Mouse (Mus musculus) heart, embryonic 11.5 days (tissue): ENCODE results near the gene Rhobtb1. TPM values are rescaled to one million over a fixed set of nuclear protein-coding genes. Genes with fewer than 3 reads are reported as not detected.

ENCODE experiments used
- ATAC-seq: fragments of 200-750 bp; cut with Nextera tagmentation; replicated peaks from 2 replicates; pipeline ENCODE4 v1.8.0; 2017; ENCODE audit warnings: moderate library complexity; ENCODE audit not compliant: insufficient number of reproducible peaks, low FRiP score, low TSS enrichment
- H3K27ac ChIP-seq: fragments of 300-500 bp; sonication (generic); 2 replicates; pipeline ENCODE4 v1.5.1; 2014; ENCODE audit warnings: mild to moderate bottlenecking, low read depth, low read length
- H3K27me3 ChIP-seq: fragments of 300-500 bp; sonication (generic); 2 replicates; pipeline ENCODE4 v1.6.1; 2014; ENCODE audit warnings: mild to moderate bottlenecking, low read length, mixed read lengths; ENCODE audit not compliant: control insufficient read depth, insufficient read depth
- H3K36me3 ChIP-seq: fragments of 300-500 bp; sonication (generic); 2 replicates; pipeline ENCODE4 v1.6.1; 2014; ENCODE audit warnings: mild to moderate bottlenecking, low read length, moderate library complexity, mixed read lengths; ENCODE audit not compliant: control insufficient read depth, insufficient read depth
- H3K4me1 ChIP-seq: fragments of 300-500 bp; sonication (generic); 2 replicates; pipeline ENCODE4 v1.6.1; 2014; ENCODE audit warnings: low read length; ENCODE audit not compliant: control insufficient read depth, insufficient read depth
- H3K4me2 ChIP-seq: fragments of 300-500 bp; sonication (generic); 2 replicates; pipeline ENCODE4 v1.6.1; 2014; ENCODE audit warnings: mild to moderate bottlenecking, moderate library complexity
- H3K4me3 ChIP-seq: fragments of 300-500 bp; sonication (generic); 2 replicates; pipeline ENCODE4 v1.5.1; 2014; ENCODE audit warnings: low read depth, low read length
- H3K9ac ChIP-seq: fragments of 300-500 bp; sonication (generic); 2 replicates; pipeline ENCODE4 v1.6.1; 2014; ENCODE audit warnings: mild to moderate bottlenecking, low read depth, low read length, moderate library complexity
- H3K9me3 ChIP-seq: fragments of 300-500 bp; sonication (generic); replicated peaks from 2 replicates; pipeline ENCODE4 v1.6.1; 2016; ENCODE audit warnings: low read length; ENCODE audit not compliant: control insufficient read depth
- WGBS: fragments of 180-500 bp; shearing (Covaris S2); extraction: QIAGEN DNeasy Blood & Tissue Kit; methylation state at CpG from one replicate; pipeline ENCODE4 v1.1.7; 2014; ENCODE audit not compliant: insufficient replicate concordance; 5-methylcytosine and 5-hydroxymethylcytosine counted together
- polyA plus RNA-seq: library from polyadenylated mRNA; unstranded; fragments of >200 nt; fragmentation: Nextera tagmentation; extraction: Ambion mirVana; gene quantifications from 2 replicates; pipeline ENCODE4 v1.2.1, GENCODE M21; 2014

Rhobtb1 gene
- polyA plus RNA-seq, 1 experiment from 2014 or later = 31.1 TPM

DNA sequence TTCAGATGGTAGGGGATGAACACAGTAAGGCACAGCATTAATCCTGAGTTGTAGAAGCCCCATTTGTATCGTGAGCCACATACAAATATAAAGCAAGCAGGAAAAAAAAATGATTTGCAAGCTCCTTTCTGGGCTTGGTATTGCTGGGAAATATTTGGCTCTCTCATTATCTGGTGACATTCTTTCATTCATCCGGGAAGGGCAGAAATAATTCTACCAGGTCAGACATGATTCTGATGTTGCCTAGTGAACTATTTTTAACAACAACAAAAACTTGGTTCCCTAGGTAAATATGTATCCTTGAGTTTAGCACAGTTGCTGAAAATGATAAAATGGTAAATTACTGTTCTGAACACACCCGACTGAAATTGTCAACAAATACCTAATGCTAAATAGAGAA is 21.2 kb downstream of the Rhobtb1 start:
- no peak for ATAC-seq
- Histone ChIP-seq H3K4me2 (no peak overlapping the region), H3K36me3 (no peaks in the 10 kb centered on the region), H3K4me1 (no peaks in the 10 kb centered on the region), H3K9me3 (no peaks in the 10 kb centered on the region), H3K9ac (no peak overlapping the region), H3K4me3 (no peak overlapping the region), H3K27me3 (no peaks in the 10 kb centered on the region), H3K27ac (no peak overlapping the region)
- 71% methylated on average over 3 of the region's 3 CpGs for WGBS

DNA sequence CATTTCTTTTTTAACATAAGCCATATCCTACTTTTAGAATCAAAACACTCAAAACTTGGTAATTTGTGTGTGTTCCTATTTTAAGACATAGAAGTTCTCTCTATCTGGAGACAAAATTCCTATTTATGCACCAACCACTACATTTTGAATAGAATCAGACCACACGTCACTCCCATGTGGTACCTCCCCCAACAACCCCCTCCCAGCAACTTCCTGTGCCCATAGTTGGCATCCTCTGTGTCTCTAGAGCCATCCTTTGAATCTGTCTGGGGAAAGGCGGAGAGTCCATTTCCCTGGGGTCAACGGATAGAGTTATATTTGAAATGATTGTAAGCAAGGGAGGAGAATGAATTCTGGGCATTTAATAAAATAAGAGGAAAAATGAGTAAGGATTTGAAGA is 24.9 kb downstream of the Rhobtb1 start:
- WGBS = 64% methylated on average over 3 of the region's 3 CpGs
- ATAC-seq = no peak
- H3K9me3 ChIP-seq = 0 out of 2 replicates have a peak, but pooled peaks cover 2% of the 10 kb centered on the region

DNA sequence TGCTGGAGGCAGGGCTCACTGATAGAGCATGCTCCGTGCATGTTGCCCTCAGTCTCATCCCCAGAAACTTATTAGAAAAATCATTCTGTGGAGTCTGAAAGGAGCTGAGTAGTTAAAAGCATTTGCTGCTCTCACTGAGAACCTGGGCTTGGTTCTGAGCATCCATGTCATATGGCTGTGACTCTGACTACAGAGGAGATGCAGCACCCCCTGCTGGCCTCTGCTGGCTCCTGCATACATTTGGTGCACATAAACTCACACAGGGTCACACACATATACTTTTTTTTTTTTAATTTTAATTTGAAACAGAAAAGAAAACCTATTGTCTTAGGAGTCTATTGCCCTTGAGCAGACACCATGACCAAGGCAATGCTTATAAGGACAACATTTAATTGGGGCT is 28.1 kb downstream of the Rhobtb1 start:
- H3K4me1 ChIP-seq = no peaks in the 10 kb centered on the region
- 0 out of 2 replicates have a peak, but pooled peaks cover 2% of the 10 kb centered on the region for H3K9me3 ChIP-seq
- no peak overlapping the region for H3K27ac ChIP-seq
- ATAC-seq = no peak
- no peak overlapping the region for H3K4me3 ChIP-seq
- no peaks in the 10 kb centered on the region for H3K27me3 ChIP-seq
- H3K36me3 ChIP-seq = no peaks in the 10 kb centered on the region
- no peak overlapping the region for H3K9ac ChIP-seq
- H3K4me2 ChIP-seq = no peak overlapping the region
- 80% methylated on average over 1 of the region's 1 CpGs for WGBS

More for the DNA sequence above, 24.9 kb downstream of the Rhobtb1 start:
- Histone ChIP-seq H3K9ac (no peak overlapping the region), H3K4me1 (no peaks in the 10 kb centered on the region), H3K36me3 (no peaks in the 10 kb centered on the region), H3K4me2 (no peak overlapping the region), H3K27me3 (no peaks in the 10 kb centered on the region), H3K4me3 (no peak overlapping the region), H3K27ac (no peak overlapping the region)

DNA sequence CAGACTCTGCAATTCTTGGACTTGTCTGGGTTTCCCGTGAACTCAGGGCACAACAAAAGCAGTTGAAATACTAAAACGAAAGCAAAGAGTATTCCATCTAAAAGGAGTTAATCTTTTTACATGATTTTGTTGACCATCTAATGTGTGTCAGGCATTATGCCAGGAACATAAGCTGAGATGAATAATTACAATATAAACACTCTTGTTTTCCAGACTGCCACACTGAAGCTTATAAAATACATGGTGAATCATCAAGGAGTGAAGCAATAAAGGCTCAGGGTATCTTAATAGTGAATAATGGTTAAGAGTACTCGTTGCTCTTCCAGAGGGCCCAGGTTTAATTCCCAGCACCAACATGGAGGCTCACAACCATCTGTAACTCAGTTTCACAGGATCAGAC is 29.8 kb downstream of the Rhobtb1 start:
- WGBS = 77% methylated on average over 3 of the region's 3 CpGs
- Histone ChIP-seq H3K9ac (no peak overlapping the region), H3K9me3 (0 out of 2 replicates have a peak, but pooled peaks cover 2% of the 10 kb centered on the region), H3K36me3 (no peaks in the 10 kb centered on the region), H3K4me3 (no peak overlapping the region), H3K27ac (no peak overlapping the region), H3K4me2 (no peak overlapping the region), H3K4me1 (no peaks in the 10 kb centered on the region), H3K27me3 (no peaks in the 10 kb centered on the region)
- ATAC-seq = no peak

DNA sequence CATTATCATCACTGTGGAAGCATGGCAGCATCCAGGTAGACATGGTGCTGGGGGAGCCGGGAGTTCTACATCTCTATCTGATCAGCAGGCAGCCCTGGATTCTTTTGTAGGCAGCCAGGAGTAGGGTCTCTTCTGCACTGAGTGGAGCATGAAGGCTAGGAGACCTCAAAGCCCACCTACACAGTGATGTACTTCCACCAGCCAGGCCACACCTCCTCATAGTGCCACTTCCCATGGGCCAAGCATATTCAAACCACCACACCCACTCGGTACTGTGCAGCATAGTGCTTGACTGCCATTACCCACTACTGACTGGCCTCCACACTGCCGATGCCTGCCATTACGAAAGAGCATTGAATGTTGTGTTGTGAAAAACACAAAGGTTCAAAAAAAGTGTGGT is 33.7 kb downstream of the Rhobtb1 start:
- H3K9me3 ChIP-seq = no peaks in the 10 kb centered on the region
- no peak overlapping the region for H3K9ac ChIP-seq
- no peaks in the 10 kb centered on the region for H3K36me3 ChIP-seq
- WGBS = 85% methylated on average over 4 of the region's 4 CpGs
- H3K27ac ChIP-seq = no peak overlapping the region
- H3K4me1 ChIP-seq = no peaks in the 10 kb centered on the region
- H3K4me2 ChIP-seq = no peak overlapping the region
- H3K27me3 ChIP-seq = no peaks in the 10 kb centered on the region
- ATAC-seq = no peak
- H3K4me3 ChIP-seq = no peak overlapping the region

DNA sequence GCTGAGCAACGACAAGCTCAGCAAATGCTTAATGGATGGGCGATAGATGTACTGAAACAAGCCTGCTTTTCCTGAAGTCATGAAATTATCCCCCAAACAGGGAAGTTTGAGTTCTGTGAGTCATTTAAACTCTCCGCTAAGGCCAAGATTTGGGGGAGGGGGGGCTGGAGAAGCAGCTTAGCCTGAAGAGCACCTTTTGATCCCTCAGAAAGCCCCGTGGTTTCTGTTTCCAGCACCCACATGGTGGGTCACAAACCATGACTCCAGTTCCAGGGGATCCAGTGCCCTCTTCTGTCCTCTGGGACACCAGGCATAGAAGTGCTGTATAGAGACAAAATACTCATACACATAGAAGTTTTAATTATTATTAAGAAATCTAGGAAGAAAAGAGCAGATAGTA is 34.2 kb downstream of the Rhobtb1 start:
- Histone ChIP-seq H3K36me3 (no peaks in the 10 kb centered on the region), H3K4me3 (no peak overlapping the region), H3K4me1 (no peaks in the 10 kb centered on the region), H3K27ac (0 out of 2 replicates have a peak overlapping the region, but pooled peaks have one; percentile 41), H3K27me3 (no peaks in the 10 kb centered on the region), H3K9me3 (no peaks in the 10 kb centered on the region), H3K4me2 (no peak overlapping the region; the same call in 1 of the 2 replicates), H3K9ac (no peak overlapping the region)
- WGBS = 79% methylated on average over 4 of the region's 4 CpGs
- ATAC-seq = no peak

DNA sequence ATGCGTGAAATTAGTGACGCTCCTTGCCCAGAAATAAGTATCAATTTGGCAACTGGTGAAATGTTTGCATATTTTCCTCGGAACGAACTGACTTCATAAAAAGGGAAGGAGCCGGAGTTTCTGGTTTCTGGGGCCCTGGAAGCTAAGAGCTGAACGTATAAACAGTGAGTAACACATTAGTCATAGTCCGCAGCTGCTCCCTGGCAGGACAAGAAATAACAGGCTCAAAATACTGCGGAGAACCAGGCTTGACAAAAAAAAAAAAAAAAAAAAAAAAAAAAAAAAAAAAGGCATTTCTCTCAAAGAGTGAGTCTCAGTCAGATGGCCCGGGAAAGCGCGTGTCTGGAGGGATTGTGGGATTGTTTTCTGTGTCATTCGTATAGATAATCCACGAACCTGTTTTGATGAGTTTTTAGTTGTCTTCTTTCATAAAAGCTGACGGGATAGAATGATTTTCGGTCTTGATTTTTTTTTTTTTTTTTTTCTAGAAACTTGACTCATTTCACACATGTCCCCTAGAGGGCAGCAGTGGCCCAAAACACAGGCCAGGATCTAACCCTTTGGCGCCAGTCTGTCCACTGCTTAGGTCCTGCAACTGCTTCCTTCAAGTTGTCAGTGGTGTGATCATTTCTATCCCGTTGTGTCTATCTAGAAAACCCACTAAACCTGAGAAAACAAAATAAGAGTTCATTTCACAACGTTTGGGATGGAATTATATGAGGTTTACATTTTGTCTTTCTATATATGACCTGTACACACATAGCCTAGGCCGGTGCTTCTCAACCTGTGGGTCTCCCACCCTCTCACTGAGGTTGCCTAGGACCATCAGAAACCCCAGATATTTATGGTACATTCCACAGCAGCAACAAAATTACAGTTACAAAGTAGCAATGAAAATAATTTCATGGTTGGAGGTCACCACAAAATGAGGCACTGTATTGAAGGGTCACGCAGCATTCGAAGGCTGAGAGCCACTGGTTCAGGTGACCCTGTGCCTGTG is 35.0 kb downstream of the Rhobtb1 start:
- H3K4me1 ChIP-seq = no peaks in the 10 kb centered on the region
- no peaks in the 10 kb centered on the region for H3K36me3 ChIP-seq
- no peak overlapping the region for H3K27ac ChIP-seq
- H3K4me2 ChIP-seq = peak overlapping the region; percentile 50
- H3K9me3 ChIP-seq = no peaks in the 10 kb centered on the region
- peak overlapping the region; percentile 35 for H3K4me3 ChIP-seq
- WGBS = 27% methylated on average over 21 of the region's 21 CpGs
- ATAC-seq = no peak
- H3K9ac ChIP-seq = peak overlapping the region; percentile 47
- H3K27me3 ChIP-seq = no peaks in the 10 kb centered on the region

DNA sequence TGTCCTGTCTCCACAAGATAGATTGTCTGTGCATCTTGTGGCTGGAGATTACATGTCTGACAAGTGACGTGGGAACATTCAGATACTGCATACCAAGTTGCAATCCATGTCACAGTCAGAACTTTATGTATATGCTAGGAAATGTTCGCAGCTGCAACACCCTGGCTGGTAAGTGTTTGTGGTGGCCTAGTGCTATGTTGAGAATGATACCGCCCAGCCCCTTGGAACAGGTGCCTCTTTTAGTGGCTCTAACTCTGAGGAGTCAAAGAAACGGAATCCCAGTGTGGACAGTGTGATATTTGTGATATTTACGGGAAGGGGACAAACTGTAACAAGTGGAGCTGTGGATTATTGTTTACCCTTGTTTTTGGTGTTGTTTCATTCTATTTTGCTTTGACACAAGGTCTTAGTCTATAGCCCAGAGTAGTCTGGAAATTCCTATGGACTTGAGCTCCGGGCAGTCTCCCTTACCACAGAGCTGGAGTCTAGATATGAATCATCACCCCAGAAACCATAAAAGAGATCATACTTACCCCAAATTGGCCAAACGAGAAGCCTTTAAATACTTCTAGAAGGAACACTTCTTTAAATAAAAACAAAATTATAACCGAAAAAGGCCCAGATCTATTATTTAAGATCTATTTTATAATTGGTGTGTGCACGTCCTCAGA is 36.7 kb downstream of the Rhobtb1 start:
- no peak overlapping the region for H3K4me2 ChIP-seq
- no peak overlapping the region for H3K27ac ChIP-seq
- H3K9me3 ChIP-seq = no peaks in the 10 kb centered on the region
- no peaks in the 10 kb centered on the region for H3K36me3 ChIP-seq
- ATAC-seq = no peak
- no peak overlapping the region for H3K9ac ChIP-seq
- no peaks in the 10 kb centered on the region for H3K27me3 ChIP-seq
- H3K4me1 ChIP-seq = no peaks in the 10 kb centered on the region
- WGBS = 65% methylated on average over 9 of the region's 9 CpGs
- no peak overlapping the region for H3K4me3 ChIP-seq
